Mouse (Mus musculus) spleen, adult 18-20 months (tissue): ENCODE data around the gene Ppp1r13b.

Experiments used
- DNase-seq, 2 experiments: peaks; one replicate each; pipeline ENCODE4 v3.0.0; 2022; ENCODE audit warnings: mixed read lengths in 2 of 2

Gene Ppp1r13b

GRCm38 (mm10) chr12:111820708-111821107 lies 87.2 kb downstream of the Ppp1r13b start:
- DNase-seq = no peak

GRCm38 (mm10) chr12:111819936-111820335 lies 88.0 kb downstream of the Ppp1r13b start:
- DNase-seq = no peak

- no peak for DNase-seq
Measured at GRCm38 (mm10) chr12:111817991-111818390, 89.9 kb downstream of the Ppp1r13b start.

GRCm38 (mm10) chr12:111816967-111817366 lies 90.9 kb downstream of the Ppp1r13b start:
- DNase-seq = no peak

- no peak for DNase-seq
Measured at GRCm38 (mm10) chr12:111816528-111816927, 91.4 kb downstream of the Ppp1r13b start.

- no peak for DNase-seq
Measured at GRCm38 (mm10) chr12:111814769-111815762, 92.8 kb downstream of the Ppp1r13b start.

GRCm38 (mm10) chr12:111813766-111814617 lies 93.9 kb downstream of the Ppp1r13b start, which contains the start of the genes Xrcc3 and Zfyve21:
Xrcc3 (minus strand) TSS chr12:111813873.
Zfyve21 (plus strand) TSS chr12:111814170.
- DNase-seq = peak; percentile 86 to 97

GRCm38 (mm10) chr12:111813111-111813765 lies 94.7 kb downstream of the Ppp1r13b start:
- DNase-seq = no peak

- DNase-seq = no peak
Measured at GRCm38 (mm10) chr12:111812611-111813010, 95.3 kb downstream of the Ppp1r13b start.

- no peak for DNase-seq
Measured at GRCm38 (mm10) chr12:111812075-111812474, 95.8 kb downstream of the Ppp1r13b start.

- DNase-seq = peak; percentile 36 to 51
Measured at GRCm38 (mm10) chr12:111809762-111810161, 98.1 kb downstream of the Ppp1r13b start.

- DNase-seq = no peak
Measured at GRCm38 (mm10) chr12:111808775-111809174, 99.1 kb downstream of the Ppp1r13b start.

- DNase-seq = no peak
Measured at GRCm38 (mm10) chr12:111803538-111803937, 104.4 kb downstream of the Ppp1r13b start.

GRCm38 (mm10) chr12:111800459-111801183 lies 107.3 kb downstream of the Ppp1r13b start:
- DNase-seq = no peak

- DNase-seq = no peak
Measured at GRCm38 (mm10) chr12:111798493-111798892, 109.4 kb downstream of the Ppp1r13b start.

GRCm38 (mm10) chr12:111797251-111797650 lies 110.7 kb downstream of the Ppp1r13b start:
- no peak for DNase-seq

GRCm38 (mm10) chr12:111795180-111795895 lies 112.6 kb downstream of the Ppp1r13b start:
- DNase-seq = no peak

GRCm38 (mm10) chr12:111794526-111795179 lies 113.3 kb downstream of the Ppp1r13b start:
- no peak for DNase-seq

GRCm38 (mm10) chr12:111794102-111794501 lies 113.8 kb downstream of the Ppp1r13b start:
- no peak for DNase-seq

- no peak for DNase-seq
Measured at GRCm38 (mm10) chr12:111791474-111792104, 116.3 kb downstream of the Ppp1r13b start.
